Mouse (Mus musculus): ENCODE results near the gene Flad1. TPM values are rescaled to one million over a fixed set of nuclear protein-coding genes. Genes with fewer than 3 reads are reported as not detected.

The Flad1 gene
- polyA plus RNA-seq, 1 experiment: 45.4 TPM

GRCm38 (mm10) chr3:89420421-89420820 is 8.8 kb upstream of the Flad1 start:
- H3K4me3 ChIP-seq (ENCODE audit: insufficient read depth, low read length): no peak overlapping the region; the same call in 1 of the 2 replicates
- H3K4me1 ChIP-seq (ENCODE audit: control insufficient read depth, insufficient read depth, low read length): peaks cover 3% of the 10 kb centered on the region; the same call in 1 of the 2 replicates
- no peak for TF ChIP-seq CTCF (IDR thresholded peaks at IDR 0.05; ENCODE audit: extremely low read depth, insufficient read depth, low read length)
- TF ChIP-seq POLR2A (IDR thresholded peaks at IDR 0.05; ENCODE audit: extremely low read depth, insufficient read depth, low read length): no peak
- H3K27ac ChIP-seq (ENCODE audit: insufficient read depth, low read length): no peak overlapping the region

DNA sequence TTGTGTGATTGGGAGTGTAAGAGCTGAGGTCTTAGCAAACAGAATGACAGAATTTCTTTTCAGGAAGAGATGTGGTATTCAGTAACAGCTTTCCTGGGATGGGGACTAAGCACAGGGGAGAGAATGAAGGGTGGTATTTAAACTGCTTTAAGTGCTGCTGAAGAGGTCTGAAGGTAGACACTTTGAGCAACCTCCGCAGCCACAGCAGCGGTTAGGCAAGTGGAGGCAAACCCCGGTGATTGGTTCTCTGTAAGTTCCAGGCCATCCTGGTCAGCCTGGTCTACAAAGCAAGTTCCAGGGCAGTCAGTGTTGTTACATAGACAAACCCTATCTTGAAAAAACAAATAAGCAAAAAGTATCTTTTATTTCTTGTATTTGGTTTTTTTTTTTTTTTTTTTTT is 8.3 kb upstream of the Flad1 start:
- TF ChIP-seq CTCF (IDR thresholded peaks at IDR 0.05; ENCODE audit: extremely low read depth, insufficient read depth, low read length) (no peak), POLR2A (IDR thresholded peaks at IDR 0.05; ENCODE audit: extremely low read depth, insufficient read depth, low read length) (no peak)
- Histone ChIP-seq H3K4me3 (ENCODE audit: insufficient read depth, low read length) (peak overlapping the region; percentile 73; the same call in 1 of the 2 replicates), H3K27ac (ENCODE audit: insufficient read depth, low read length) (no peak overlapping the region)

GRCm38 (mm10) chr3:89419571-89419970 is 7.9 kb upstream of the Flad1 start:
- Histone ChIP-seq H3K4me3 (ENCODE audit: insufficient read depth, low read length) (peak overlapping the region; percentile 73; the same call in 1 of the 2 replicates), H3K27ac (ENCODE audit: insufficient read depth, low read length) (peak overlapping the region; percentile 4; the same call in 1 of the 2 replicates), H3K4me1 (ENCODE audit: control insufficient read depth, insufficient read depth, low read length) (peaks cover 3% of the 10 kb centered on the region; the same call in 1 of the 2 replicates)
- no peak for TF ChIP-seq POLR2A (IDR thresholded peaks at IDR 0.05; ENCODE audit: extremely low read depth, insufficient read depth, low read length)

More for the DNA sequence above, 8.3 kb upstream of the Flad1 start:
- H3K4me1 ChIP-seq (ENCODE audit: control insufficient read depth, insufficient read depth, low read length): peaks cover 3% of the 10 kb centered on the region; the same call in 1 of the 2 replicates

GRCm38 (mm10) chr3:89418861-89419250 is 7.2 kb upstream of the Flad1 start:
- Histone ChIP-seq H3K4me1 (ENCODE audit: control insufficient read depth, insufficient read depth, low read length) (peaks cover 3% of the 10 kb centered on the region; the same call in 1 of the 2 replicates), H3K4me3 (ENCODE audit: insufficient read depth, low read length) (peak overlapping the region; percentile 73), H3K27ac (ENCODE audit: insufficient read depth, low read length) (peak overlapping the region; percentile 53)
- TF ChIP-seq POLR2A (IDR thresholded peaks at IDR 0.05; ENCODE audit: extremely low read depth, insufficient read depth, low read length) (no peak), CTCF (IDR thresholded peaks at IDR 0.05; ENCODE audit: extremely low read depth, insufficient read depth, low read length) (no peak)

DNA sequence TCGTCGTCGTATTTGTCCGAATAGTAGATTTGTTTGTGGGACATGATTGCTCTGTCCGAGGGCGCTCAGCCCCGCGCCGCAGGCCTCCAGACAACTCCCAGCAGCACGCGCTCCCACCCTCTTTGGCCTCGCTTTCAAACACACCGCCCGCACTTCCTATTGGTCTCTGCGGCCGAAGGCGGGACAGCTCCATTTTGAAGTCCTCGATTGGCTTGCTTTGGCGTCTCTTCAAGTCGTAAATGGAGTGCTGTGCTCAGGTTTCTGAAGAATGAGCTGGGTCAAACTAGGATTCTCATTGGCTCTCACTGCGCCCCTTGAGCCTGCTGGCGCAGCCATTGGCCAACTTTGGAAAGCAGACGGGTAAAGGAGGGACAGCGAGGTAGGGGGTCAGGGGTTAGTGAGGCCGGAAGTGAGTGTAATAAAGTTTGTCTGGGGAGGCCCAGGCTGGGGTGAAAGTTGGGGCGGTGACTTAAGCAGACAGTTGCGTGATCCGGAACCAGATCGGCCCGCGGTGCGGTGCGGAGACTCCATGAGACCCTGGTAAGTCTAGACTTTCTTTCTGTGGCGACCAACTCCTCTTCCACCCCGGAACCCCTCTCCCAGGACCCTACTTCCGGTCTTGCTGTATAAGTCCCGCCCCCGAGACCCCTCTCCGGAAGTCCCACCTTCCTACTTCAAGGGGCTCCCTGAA is 6.6 kb upstream of the Flad1 start, which contains the start of the genes Cks1b and Shc1:
Cks1b (minus strand) TSS at position 214 of the 691 bp plus-strand sequence.
Shc1 (plus strand) TSS at position 274 of the 691 bp plus-strand sequence.
- H3K4me1 ChIP-seq (ENCODE audit: control insufficient read depth, insufficient read depth, low read length): peaks cover 3% of the 10 kb centered on the region; the same call in 1 of the 2 replicates
- no peak for TF ChIP-seq CTCF (IDR thresholded peaks at IDR 0.05; ENCODE audit: extremely low read depth, insufficient read depth, low read length)
- TF ChIP-seq POLR2A (IDR thresholded peaks at IDR 0.05; ENCODE audit: extremely low read depth, insufficient read depth, low read length): no peak
- peak within 1 kb of the TSS; percentile 53 for H3K27ac ChIP-seq (ENCODE audit: insufficient read depth, low read length)
- peak within 1 kb of the TSS; percentile 73 for H3K4me3 ChIP-seq (ENCODE audit: insufficient read depth, low read length)

GRCm38 (mm10) chr3:89417840-89418169 is 6.1 kb upstream of the Flad1 start:
- Histone ChIP-seq H3K27ac (ENCODE audit: insufficient read depth, low read length) (no peak overlapping the region), H3K4me1 (ENCODE audit: control insufficient read depth, insufficient read depth, low read length) (peaks cover 3% of the 10 kb centered on the region; the same call in 1 of the 2 replicates), H3K4me3 (ENCODE audit: insufficient read depth, low read length) (peak overlapping the region; percentile 73)
- TF ChIP-seq POLR2A (IDR thresholded peaks at IDR 0.05; ENCODE audit: extremely low read depth, insufficient read depth, low read length) (no peak), CTCF (IDR thresholded peaks at IDR 0.05; ENCODE audit: extremely low read depth, insufficient read depth, low read length) (no peak)

DNA sequence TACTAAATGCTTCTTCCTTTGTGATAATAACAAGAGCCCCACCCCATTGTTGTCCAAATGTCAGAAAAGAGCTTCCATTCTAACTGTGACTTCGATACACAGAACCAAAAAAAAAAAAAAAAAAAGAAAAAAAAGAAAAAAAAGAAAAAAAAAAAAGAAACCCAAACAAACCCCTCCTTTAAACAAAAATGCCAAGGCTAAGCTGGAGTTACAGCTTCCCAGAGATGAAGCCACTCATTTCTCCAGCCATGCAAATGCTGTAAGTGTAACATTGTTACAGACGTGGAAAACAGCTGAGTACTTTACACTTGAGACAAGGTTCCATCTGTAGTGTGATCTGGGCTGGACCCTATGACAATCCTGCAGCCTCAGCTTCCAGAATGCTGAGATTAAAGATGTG is 5.5 kb upstream of the Flad1 start:
- H3K4me3 ChIP-seq (ENCODE audit: insufficient read depth, low read length): no peak overlapping the region
- H3K27ac ChIP-seq (ENCODE audit: insufficient read depth, low read length): no peak overlapping the region
- no peak for TF ChIP-seq CTCF (IDR thresholded peaks at IDR 0.05; ENCODE audit: extremely low read depth, insufficient read depth, low read length)
- no peak for TF ChIP-seq POLR2A (IDR thresholded peaks at IDR 0.05; ENCODE audit: extremely low read depth, insufficient read depth, low read length)

GRCm38 (mm10) chr3:89416158-89416557 is 4.5 kb upstream of the Flad1 start:
- no peak for TF ChIP-seq POLR2A (IDR thresholded peaks at IDR 0.05; ENCODE audit: extremely low read depth, insufficient read depth, low read length)
- no peak for TF ChIP-seq CTCF (IDR thresholded peaks at IDR 0.05; ENCODE audit: extremely low read depth, insufficient read depth, low read length)
- Histone ChIP-seq H3K27ac (ENCODE audit: insufficient read depth, low read length) (no peak overlapping the region), H3K4me3 (ENCODE audit: insufficient read depth, low read length) (no peak overlapping the region), H3K4me1 (ENCODE audit: control insufficient read depth, insufficient read depth, low read length) (peaks cover 3% of the 10 kb centered on the region; the same call in 1 of the 2 replicates)

More for the DNA sequence above, 5.5 kb upstream of the Flad1 start:
- peaks cover 3% of the 10 kb centered on the region; the same call in 1 of the 2 replicates for H3K4me1 ChIP-seq (ENCODE audit: control insufficient read depth, insufficient read depth, low read length)

GRCm38 (mm10) chr3:89410864-89411263 is 806 bp downstream of the Flad1 start:
- Histone ChIP-seq H3K4me1 (ENCODE audit: control insufficient read depth, insufficient read depth, low read length) (peaks cover 6% of the 10 kb centered on the region; the same call in 1 of the 2 replicates), H3K27ac (ENCODE audit: insufficient read depth, low read length) (no peak overlapping the region), H3K4me3 (ENCODE audit: insufficient read depth, low read length) (peak overlapping the region; percentile 30)
- TF ChIP-seq CTCF (IDR thresholded peaks at IDR 0.05; ENCODE audit: extremely low read depth, insufficient read depth, low read length) (no peak), POLR2A (IDR thresholded peaks at IDR 0.05; ENCODE audit: extremely low read depth, insufficient read depth, low read length) (no peak)

DNA sequence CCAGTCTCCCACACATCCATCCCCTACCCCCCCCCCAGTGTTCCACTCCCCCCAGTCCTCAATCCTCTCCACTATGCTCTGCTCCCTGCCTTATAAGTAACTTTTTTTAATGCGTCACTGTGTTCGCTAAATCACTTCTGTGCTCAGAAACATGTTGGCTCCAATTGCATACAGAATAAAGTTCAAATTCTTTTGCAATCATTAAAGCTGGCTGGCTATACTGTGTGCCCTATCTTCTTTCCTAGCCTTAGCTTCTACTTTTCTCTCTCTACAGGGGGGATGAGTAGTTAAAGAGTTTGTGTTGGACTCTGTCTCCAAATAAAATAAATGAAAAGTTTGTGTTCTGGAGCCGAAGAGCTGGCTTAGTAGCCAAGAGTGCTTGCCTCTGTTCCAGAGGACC is 2.0 kb downstream of the Flad1 start:
- H3K27ac ChIP-seq (ENCODE audit: insufficient read depth, low read length): no peak overlapping the region
- H3K4me3 ChIP-seq (ENCODE audit: insufficient read depth, low read length): no peak overlapping the region
- no peak for TF ChIP-seq CTCF (IDR thresholded peaks at IDR 0.05; ENCODE audit: extremely low read depth, insufficient read depth, low read length)
- TF ChIP-seq POLR2A (IDR thresholded peaks at IDR 0.05; ENCODE audit: extremely low read depth, insufficient read depth, low read length): no peak
- peaks cover 6% of the 10 kb centered on the region; the same call in 1 of the 2 replicates for H3K4me1 ChIP-seq (ENCODE audit: control insufficient read depth, insufficient read depth, low read length)
